Mouse (Mus musculus) CH12.LX (cell line): ENCODE measurements at regions not wholly inside any gene's neighbourhood (a gene's known extent, or its start where the extent isn't known, plus 50 kb on each side); places are given as distances from the start of the nearest gene placed in this dataset.

ENCODE experiments used
- CHD2 ChIP-seq: IDR thresholded peaks from 2 replicates; pipeline ENCODE4 v1.6.1; 2011; ENCODE audit warnings: low read length, improper control_type of control experiment
- CTCF ChIP-seq, 2 experiments: IDR thresholded peaks in 1 of 2; conservative IDR thresholded peaks in 1 of 2; 2 replicates each; pipeline ENCODE4 v1.5.1; 2011 to 2012; ENCODE audit warnings: low read depth in 2 of 2, low read length in 2 of 2, improper control_type of control experiment in 1 of 2, inconsistent platforms in 1 of 2, mild to moderate bottlenecking in 1 of 2, moderate library complexity in 1 of 2
- ELF1 ChIP-seq: IDR thresholded peaks from 2 replicates; pipeline ENCODE4 v1.6.1; 2014; ENCODE audit warnings: low read depth, mild to moderate bottlenecking, inconsistent platforms, low read length, improper control_type of control experiment
- EP300 ChIP-seq: IDR thresholded peaks from 2 replicates; pipeline ENCODE4 v1.6.1; 2011; ENCODE audit warnings: low read length, improper control_type of control experiment
- HCFC1 ChIP-seq: IDR thresholded peaks from 2 replicates; pipeline ENCODE4 v1.6.1; 2012; ENCODE audit warnings: low read depth, mild to moderate bottlenecking, inconsistent platforms, low read length, improper control_type of control experiment
- MAFK ChIP-seq: IDR thresholded peaks from 2 replicates; pipeline ENCODE4 v1.6.1; 2011; ENCODE audit warnings: low read length, improper control_type of control experiment; ENCODE audit not compliant: insufficient replicate concordance
- MAX ChIP-seq: IDR thresholded peaks from 2 replicates; pipeline ENCODE4 v1.6.1; 2011; ENCODE audit warnings: low read length, improper control_type of control experiment
- MXI1 ChIP-seq: IDR thresholded peaks from 2 replicates; pipeline ENCODE4 v1.6.1; 2011; ENCODE audit warnings: mild to moderate bottlenecking, low read depth, low read length, improper control_type of control experiment
- MYC ChIP-seq: IDR thresholded peaks from 2 replicates; pipeline ENCODE4 v1.6.1; 2011; ENCODE audit warnings: low read depth, mild to moderate bottlenecking, improper control_type of control experiment, low read length
- POLR2A ChIP-seq: IDR thresholded peaks from 2 replicates; pipeline ENCODE4 v1.6.1; 2011; ENCODE audit warnings: low read depth, mild to moderate bottlenecking, improper control_type of control experiment, low read length
- RAD21 ChIP-seq: IDR thresholded peaks from 2 replicates; pipeline ENCODE4 v1.6.1; 2011; ENCODE audit warnings: low read depth, mild to moderate bottlenecking, low read length, improper control_type of control experiment, moderate library complexity
- ZC3H11A ChIP-seq: IDR thresholded peaks from 2 replicates; pipeline ENCODE4 v1.6.1; 2012; ENCODE audit warnings: low read depth, mild to moderate bottlenecking, inconsistent platforms, low read length, improper control_type of control experiment
- ZKSCAN1 ChIP-seq: IDR thresholded peaks from 2 replicates; pipeline ENCODE4 v1.6.1; 2012; ENCODE audit warnings: low read depth, inconsistent platforms, low read length, improper control_type of control experiment, borderline replicate concordance
- ZMIZ1 ChIP-seq: IDR thresholded peaks from 2 replicates; pipeline ENCODE4 v1.6.1; 2012; ENCODE audit warnings: low read depth, mild to moderate bottlenecking, inconsistent platforms, low read length, improper control_type of control experiment

- TF ChIP-seq HCFC1 (no peak), CTCF (conservative IDR thresholded peaks at IDR 0.05 in 1 of 2, IDR thresholded peaks at IDR 0.05 in 1 of 2; ENCODE audit: low read depth in 2 of 2, low read length in 2 of 2) (peak; percentile 17 to 18; a peak in 3 of 4 replicates), MAX (no peak), ZC3H11A (no peak), MAFK (no peak), MYC (no peak), POLR2A (no peak), ELF1 (no peak), EP300 (no peak), MXI1 (no peak), ZMIZ1 (no peak), RAD21 (no peak), CHD2 (no peak), ZKSCAN1 (no peak)
These were observed 54.0 kb upstream of the Habp2 start for GRCm38 (mm10) chr19:56232950-56233349.
